Mouse (Mus musculus) hindbrain, embryonic 11.5 days (tissue): ENCODE data around the gene Enox2. TPM values are rescaled to one million over a fixed set of nuclear protein-coding genes. Genes with fewer than 3 reads are reported as not detected.

Experiments
- polyA plus RNA-seq: library from polyadenylated mRNA; unstranded; fragments of >200 nt; fragmentation: Nextera tagmentation; extraction: Ambion mirVana; gene quantifications from 2 replicates; pipeline ENCODE4 v1.2.1, GENCODE M21; 2014

Enox2 gene
- polyA plus RNA-seq, 1 experiment from 2014 or later, result 16.5 TPM

Other genes with a start within 250 kb of the Enox2 start
- gene Arhgap36, start 175.7 kb upstream of the Enox2 start, polyA plus RNA-seq, result 2.5 and 5.2 TPM in 2 replicates